Mouse (Mus musculus) megakaryocyte-erythroid progenitor cell, adult 5-6 weeks (primary cell): Measurements from ENCODE around the gene Cyp2d10. TPM values are rescaled to one million over a fixed set of nuclear protein-coding genes. Genes with fewer than 3 reads are reported as not detected.
"Not testable (repeated sequence)": the region's sequence is repeated elsewhere in the genome, so short reads cannot be mapped to it uniquely, and the experiment has no call there.

Experiments
- ATAC-seq: replicated peaks from 2 replicates; pipeline ENCODE4 v1.8.0; 2016; ENCODE audit warnings: mild to moderate bottlenecking, inconsistent platforms; ENCODE audit not compliant: severe bottlenecking, poor library complexity, low FRiP score, low TSS enrichment
- total RNA-seq, 2 experiments: library from RNA; stranded (forward) in 1 of 2; stranded (reverse) in 1 of 2; fragments of 200-1000, 215-1000 nt in 1 of 2; fragments of >200 nt in 1 of 2; fragmentation: Nextera tagmentation in 1 of 2; gene quantifications; 2 replicates each; pipeline ENCODE4 v1.2.3; 2014 to 2017

Gene Cyp2d10
- total RNA-seq, 2 experiments from 2014 or later = not detected

DNA sequence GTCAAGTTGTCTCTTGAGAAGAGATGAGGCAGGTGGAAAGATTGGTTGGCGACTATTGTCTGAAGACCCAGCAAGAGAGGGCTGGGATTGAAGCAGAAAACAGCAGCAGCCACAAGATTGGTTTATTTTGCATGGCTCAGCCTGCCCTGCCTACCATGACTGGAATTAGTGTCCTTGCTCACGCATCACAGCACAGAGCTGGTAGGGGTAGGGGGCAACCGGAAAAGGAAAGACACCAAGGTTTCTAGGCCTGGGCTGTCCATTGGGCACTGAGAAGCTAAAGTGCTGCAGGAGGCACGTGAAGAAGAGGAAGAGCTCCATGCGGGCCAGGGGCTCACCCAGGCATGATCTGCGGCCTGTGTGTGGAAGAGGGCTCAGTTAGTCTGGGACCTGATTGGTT lies 4.3 kb downstream of the Cyp2d10 start:
- no peak for ATAC-seq

DNA sequence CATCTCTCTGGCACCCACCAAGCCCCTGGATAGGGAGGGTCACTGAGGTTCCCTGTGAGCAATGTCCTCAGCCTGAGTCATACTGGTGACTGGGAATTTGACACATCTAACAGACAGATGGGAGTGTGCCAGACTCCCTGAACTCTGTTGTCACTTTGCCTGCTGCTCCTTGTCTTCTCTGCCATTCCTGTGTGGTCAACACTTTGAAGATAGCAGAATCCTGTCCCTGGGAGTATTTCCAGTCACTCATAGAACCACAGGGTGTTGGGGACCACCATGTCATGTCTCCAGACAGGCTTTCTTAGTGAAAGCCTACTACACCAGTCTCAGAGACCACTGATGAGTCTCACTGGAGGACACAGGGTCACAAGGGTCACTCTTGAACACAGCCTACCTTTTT lies 4.9 kb downstream of the Cyp2d10 start:
- ATAC-seq = no peak

- no peak for ATAC-seq
Observed at GRCm38 (mm10) chr15:82401516-82401915, 5.5 kb downstream of the Cyp2d10 start.

DNA sequence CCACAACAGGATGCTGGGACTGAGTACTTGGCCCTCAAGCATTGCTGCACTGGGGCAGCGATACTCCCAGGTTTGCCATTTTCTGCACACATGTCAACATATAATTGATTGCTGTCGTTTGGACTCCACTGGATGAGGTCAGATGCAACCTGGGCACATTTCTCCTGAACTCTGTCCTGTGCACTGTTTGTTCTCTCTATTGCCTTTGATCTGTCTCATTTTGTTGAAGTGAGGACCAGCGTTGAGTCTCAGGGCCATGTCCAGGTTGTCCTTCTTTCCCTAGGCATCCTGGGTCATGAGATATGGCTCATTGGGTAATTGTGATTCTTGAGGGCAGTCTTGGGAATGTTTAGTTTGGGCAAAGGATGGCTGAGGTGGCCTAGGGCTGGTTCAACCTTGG lies 11.0 kb downstream of the Cyp2d10 start:
- not testable (repeated sequence) for ATAC-seq

GRCm38 (mm10) chr15:82393922-82394321 lies 13.1 kb downstream of the Cyp2d10 start, which contains the start of gene Cyp2d11:
TSS of gene Cyp2d11 (minus strand) at chr15:82394022.
- not testable (repeated sequence) for ATAC-seq

- ATAC-seq = not testable (repeated sequence)
Observed at GRCm38 (mm10) chr15:82389916-82390315, 17.1 kb downstream of the Cyp2d10 start.

- ATAC-seq = no peak
Observed at GRCm38 (mm10) chr15:82385729-82386128, 21.3 kb downstream of the Cyp2d10 start.

GRCm38 (mm10) chr15:82382441-82382840 lies 24.6 kb downstream of the Cyp2d10 start:
- no peak for ATAC-seq

DNA sequence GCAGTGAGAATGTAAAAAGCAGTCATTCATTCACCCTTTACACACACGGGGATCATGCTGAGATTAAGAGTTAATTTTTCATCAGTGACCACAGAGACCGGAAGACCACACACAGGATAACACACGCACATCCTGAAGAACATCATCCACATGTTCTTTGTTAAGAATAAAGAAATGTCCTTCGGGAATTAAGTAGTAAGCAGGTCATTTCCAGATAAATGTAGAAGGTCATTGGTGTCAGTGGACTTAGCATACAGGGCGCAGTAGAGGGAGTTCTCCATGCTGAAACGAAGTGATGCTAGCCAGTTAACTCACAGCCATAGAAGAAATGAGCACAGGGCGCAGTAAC lies 26.3 kb downstream of the Cyp2d10 start:
- ATAC-seq = no peak

- ATAC-seq = peak; percentile 78
Observed at GRCm38 (mm10) chr15:82379871-82380713, 26.9 kb downstream of the Cyp2d10 start, which contains the start of gene Cyp2d22. TSS of gene Cyp2d22 (minus strand) at chr15:82380260.

- peak; percentile 26; the same call in 1 of the 2 replicates for ATAC-seq
Observed at GRCm38 (mm10) chr15:82379511-82379870, 27.5 kb downstream of the Cyp2d10 start.

DNA sequence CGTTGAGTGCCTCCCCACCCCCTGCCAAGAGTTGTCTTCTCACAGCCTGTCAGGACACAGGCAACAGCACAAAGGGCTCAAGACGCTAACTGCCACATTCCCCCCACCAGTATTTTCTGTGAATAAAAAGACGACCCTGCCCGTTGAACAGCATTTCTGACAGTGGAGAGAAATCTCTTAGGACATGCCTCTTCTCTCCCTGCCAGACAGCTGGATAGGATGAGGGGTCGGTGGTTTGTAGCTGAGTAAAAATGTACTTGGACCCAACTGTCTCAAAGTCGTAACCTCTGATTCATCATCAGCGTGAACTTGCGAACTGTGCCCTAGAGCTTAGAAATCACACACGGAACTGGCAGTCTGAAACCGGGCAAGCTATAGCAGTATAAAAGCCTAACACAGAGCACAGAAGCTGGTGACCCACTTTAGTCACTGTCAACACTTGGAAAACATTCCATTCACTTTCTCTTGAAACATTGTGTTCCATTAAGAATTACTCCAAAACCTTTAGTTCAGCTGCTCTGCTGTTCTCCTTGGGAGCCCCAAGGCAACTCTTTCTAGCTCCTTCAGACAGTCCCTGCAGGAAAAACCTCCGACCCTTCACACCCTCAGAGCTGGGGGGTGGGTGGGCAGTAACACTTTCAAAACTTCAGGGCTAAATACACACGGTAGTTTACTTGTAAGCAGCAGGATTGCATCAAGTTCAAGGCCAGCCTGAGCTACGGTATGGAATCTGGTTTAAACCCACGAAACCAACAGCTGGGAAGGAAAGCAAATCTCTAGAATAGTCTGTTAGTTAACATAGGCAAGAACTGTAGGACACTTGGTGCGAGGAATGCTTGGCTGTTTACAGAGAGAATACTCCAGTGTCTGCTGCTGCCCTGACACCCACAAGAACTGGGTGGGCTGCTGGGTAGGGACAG lies 28.5 kb downstream of the Cyp2d10 start:
- ATAC-seq = no peak

DNA sequence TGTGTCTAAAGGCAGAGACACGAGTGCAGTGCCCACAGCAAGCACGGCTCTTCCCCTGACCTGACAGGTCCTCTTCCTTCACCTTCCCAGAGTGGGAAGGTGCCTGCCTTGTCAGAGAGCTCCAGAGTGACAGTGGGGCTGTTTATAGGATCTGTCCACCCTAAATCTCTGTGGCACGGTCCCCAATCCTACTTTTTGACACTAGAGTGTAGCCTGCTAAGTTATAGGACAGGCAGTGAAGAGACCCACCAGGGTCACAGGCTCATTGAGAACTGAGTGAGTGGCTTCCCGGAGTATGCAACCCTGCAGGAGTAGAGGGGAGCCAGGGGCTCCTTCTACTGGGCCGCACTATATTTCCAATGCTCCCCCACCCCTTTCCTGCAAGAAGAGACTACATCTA lies 29.3 kb downstream of the Cyp2d10 start:
- no peak for ATAC-seq

DNA sequence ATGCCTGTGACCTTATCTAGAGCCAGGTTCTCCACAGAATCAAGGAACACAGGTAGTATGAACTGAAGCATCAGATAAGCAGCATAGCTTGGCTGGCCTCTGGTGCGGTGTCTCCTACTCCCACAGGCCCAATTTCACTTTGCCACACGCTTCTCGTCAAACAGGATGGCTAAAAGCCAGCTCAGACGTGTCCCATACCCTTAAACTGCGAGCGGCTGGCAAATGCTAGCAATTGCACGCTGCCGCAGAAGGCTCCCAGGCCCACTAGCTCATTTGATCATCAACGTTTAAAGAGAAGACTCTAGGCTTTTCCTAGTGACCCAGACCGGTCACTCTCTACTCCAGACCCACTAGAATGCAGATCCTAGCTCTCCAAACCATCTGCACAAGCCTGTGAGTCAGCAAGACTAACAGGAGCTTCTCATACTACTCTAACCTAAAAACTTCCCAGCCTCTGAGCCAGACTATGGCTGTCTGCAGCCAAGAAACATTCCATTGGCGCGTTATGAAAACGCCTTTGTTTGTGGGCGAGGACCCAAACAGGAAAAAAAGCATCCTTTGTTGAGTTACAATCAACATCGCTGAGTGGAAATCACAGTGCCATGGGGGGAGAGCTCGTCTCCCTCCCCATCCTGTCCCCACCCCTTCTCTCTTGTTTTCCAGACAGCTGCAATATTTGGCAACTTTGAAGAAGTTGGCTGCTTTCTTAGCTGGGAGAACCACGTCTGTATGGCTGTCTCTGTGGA lies 30.4 kb downstream of the Cyp2d10 start:
- no peak for ATAC-seq

GRCm38 (mm10) chr15:82375855-82376254 lies 31.1 kb downstream of the Cyp2d10 start:
- no peak for ATAC-seq

DNA sequence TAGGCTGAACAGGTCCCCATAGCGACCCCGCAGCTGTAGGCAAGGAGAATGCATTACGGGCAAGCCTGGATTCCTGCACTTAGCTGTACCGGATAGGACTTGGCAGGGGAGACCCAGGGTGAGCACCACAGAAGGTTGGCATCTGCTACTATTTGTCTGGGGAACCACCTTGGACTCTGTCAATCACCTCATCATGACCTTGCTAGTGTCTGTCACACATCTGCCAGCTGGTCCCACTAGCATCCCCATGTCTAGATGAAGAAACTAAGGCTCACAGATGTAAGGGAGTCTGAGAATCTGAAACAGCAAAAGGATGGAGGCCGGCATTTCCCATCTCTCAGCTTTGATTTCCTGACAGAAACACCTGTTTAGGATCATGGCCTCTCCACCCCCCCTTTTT lies 32.6 kb downstream of the Cyp2d10 start:
- ATAC-seq = no peak

- ATAC-seq = no peak
Observed at GRCm38 (mm10) chr15:82372991-82373390, 34.0 kb downstream of the Cyp2d10 start.

DNA sequence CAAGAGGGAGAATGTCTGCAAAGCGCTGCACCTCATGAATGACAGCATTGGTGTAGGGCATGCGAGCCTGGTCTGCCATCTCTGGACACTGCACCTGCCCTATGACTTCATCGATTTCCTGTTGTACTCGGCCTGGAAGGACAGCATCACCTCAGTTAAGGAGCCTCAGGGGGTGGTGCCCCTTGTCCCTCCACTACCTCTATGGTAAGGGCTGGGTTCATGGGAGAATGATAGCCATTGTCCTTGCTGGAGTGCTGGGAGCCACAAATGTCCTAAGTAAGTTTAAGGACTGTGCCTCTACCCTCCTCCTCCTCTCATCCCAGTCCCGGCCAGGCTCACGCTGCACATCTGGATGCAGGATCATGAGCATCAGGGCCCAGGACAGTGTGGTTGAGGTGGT lies 34.5 kb downstream of the Cyp2d10 start:
- no peak for ATAC-seq

- ATAC-seq = no peak
Observed at GRCm38 (mm10) chr15:82368851-82369250, 38.1 kb downstream of the Cyp2d10 start.

DNA sequence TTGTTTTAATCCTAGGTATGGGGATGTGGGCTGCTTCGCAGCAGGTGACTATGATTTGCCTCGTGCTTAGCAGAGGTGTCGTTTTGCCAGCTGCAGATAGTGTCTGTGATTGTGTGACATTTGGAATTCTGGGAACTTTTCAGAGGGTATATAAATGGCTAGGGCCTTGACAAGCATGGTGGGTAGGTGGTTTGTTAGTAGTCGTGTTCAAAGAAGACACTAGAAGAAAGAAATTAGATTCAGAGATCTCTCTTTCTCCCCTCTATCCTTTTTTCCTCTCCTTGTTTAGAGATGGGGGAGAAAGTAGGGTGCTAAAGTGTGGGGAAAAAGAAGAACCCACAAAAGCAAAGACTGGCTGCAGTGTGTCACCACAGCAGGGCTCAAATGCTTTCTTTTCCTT lies 38.8 kb downstream of the Cyp2d10 start:
- no peak for ATAC-seq
